Mouse (Mus musculus) hindbrain, embryonic 15.5 days (tissue): ENCODE data around the gene Slc41a1. TPM values are rescaled to one million over a fixed set of nuclear protein-coding genes. Genes with fewer than 3 reads are reported as not detected.
A peak's percentile ranks its signal among the peaks of the same experiment; 100 is the strongest.
"Not testable (repeated sequence)": the region's sequence is repeated elsewhere in the genome, so short reads cannot be mapped to it uniquely, and the experiment has no call there.

ENCODE experiments used
- ATAC-seq: fragments of 200-750 bp; cut with Nextera tagmentation; 2 replicates; pipeline ENCODE4 v1.8.0; 2017; ENCODE audit warnings: low read depth, moderate number of reproducible peaks, moderate TSS enrichment; ENCODE audit not compliant: low FRiP score
- H3K27ac ChIP-seq: fragments of 300-500 bp; sonication (generic); replicated peaks from 2 replicates; pipeline ENCODE4 v1.5.1; 2015; ENCODE audit warnings: mild to moderate bottlenecking, inconsistent platforms
- H3K27me3 ChIP-seq: fragments of 300-500 bp; sonication (generic); 2 replicates; pipeline ENCODE4 v1.6.1; 2015; ENCODE audit warnings: control low read depth, inconsistent platforms
- H3K36me3 ChIP-seq: fragments of 300-500 bp; sonication (generic); 2 replicates; pipeline ENCODE4 v1.6.1; 2015; ENCODE audit warnings: control low read depth, inconsistent platforms
- H3K4me1 ChIP-seq: fragments of 300-500 bp; sonication (generic); replicated peaks from 2 replicates; pipeline ENCODE4 v1.6.1; 2015; ENCODE audit warnings: control low read depth, inconsistent platforms
- H3K4me2 ChIP-seq: fragments of 300-500 bp; sonication (generic); 2 replicates; pipeline ENCODE4 v1.6.1; 2015; ENCODE audit warnings: moderate library complexity, mild to moderate bottlenecking, inconsistent platforms
- H3K4me3 ChIP-seq: fragments of 300-500 bp; sonication (generic); 2 replicates; pipeline ENCODE4 v1.5.1; 2015; ENCODE audit warnings: mild to moderate bottlenecking, inconsistent platforms
- H3K9ac ChIP-seq: fragments of 300-500 bp; sonication (generic); 2 replicates; pipeline ENCODE4 v1.6.1; 2015; ENCODE audit warnings: inconsistent platforms
- H3K9me3 ChIP-seq: fragments of 300-500 bp; sonication (generic); 2 replicates; pipeline ENCODE4 v1.6.1; 2016; ENCODE audit warnings: control low read depth, inconsistent platforms
- WGBS: fragments of 180-500 bp; shearing (Covaris S2); methylation state at CpG from one replicate; pipeline ENCODE4 v1.1.7; 2015; 5-methylcytosine and 5-hydroxymethylcytosine counted together
- polyA plus RNA-seq: library from polyadenylated mRNA; unstranded; fragments of >200 nt; fragmentation: Nextera tagmentation; extraction: Ambion mirVana; gene quantifications from 2 replicates; pipeline ENCODE4 v1.2.1, GENCODE M21; 2015

The Slc41a1 gene
- polyA plus RNA-seq, 1 experiment from 2014 or later = 18.9 TPM

DNA sequence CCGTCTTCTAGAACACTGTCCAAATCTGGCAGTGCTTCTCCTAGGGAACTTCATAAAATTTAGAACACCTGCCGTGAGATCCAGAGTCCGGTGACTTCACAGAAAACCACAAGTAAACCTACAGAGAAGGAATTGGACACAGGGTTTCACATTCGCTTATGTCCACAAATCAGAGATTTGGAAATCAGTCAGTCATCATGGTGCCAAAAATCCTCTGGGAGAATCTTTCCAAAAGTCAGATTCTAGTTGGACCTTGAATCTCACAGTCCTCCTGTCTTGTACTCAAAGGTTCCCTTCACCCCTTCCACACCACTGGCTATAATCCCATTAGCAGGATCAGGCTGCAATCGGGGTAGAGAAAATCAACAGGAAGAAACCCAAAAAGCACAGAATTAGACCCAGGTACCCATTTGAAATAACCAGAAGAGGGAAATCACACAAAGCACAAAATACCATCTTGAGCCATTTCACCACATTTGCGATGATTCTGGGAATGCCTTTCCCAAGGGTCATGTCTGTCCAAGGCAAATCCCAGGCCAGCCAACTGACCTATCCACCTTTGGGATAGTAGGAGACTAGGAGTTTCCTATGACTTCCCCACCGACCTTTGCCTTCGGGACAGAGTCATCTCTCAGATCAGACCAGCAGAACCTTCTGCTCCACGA, 14.5 kb upstream of the Slc41a1 start:
- Histone ChIP-seq H3K27me3 (no peaks in the 10 kb centered on the region), H3K4me1 (no peaks in the 10 kb centered on the region), H3K9ac (no peak overlapping the region), H3K9me3 (no peaks in the 10 kb centered on the region), H3K36me3 (no peaks in the 10 kb centered on the region), H3K27ac (no peak overlapping the region), H3K4me3 (no peak overlapping the region), H3K4me2 (no peak overlapping the region)
- WGBS = 92% methylated on average over 9 of the region's 9 CpGs
- ATAC-seq = no peak

DNA sequence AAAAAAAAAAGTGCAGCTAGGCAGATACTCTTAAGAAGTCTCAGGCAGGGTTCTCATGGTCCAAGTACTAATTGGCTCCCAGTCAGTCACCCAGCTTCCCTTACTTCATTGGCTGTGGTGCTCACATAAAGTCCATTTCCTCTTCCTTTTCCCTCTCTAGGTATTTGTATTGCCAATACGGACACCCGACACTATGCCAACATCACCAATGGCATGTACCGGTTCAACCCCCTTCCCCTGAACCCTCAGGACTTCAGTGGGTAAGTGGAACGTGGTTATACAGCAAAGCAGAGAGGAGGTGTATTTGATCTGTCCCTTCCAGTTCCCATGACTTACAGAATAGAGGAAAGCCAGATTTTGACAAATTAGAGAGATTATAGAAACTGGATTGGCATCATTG, 13.6 kb upstream of the Slc41a1 start:
- no peaks in the 10 kb centered on the region for H3K36me3 ChIP-seq
- H3K4me3 ChIP-seq = no peak overlapping the region
- ATAC-seq = no peak
- H3K27me3 ChIP-seq = no peaks in the 10 kb centered on the region
- no peak overlapping the region for H3K4me2 ChIP-seq
- WGBS = 91% methylated on average over 4 of the region's 4 CpGs
- H3K27ac ChIP-seq = no peak overlapping the region
- no peaks in the 10 kb centered on the region for H3K9me3 ChIP-seq
- no peak overlapping the region for H3K9ac ChIP-seq
- no peaks in the 10 kb centered on the region for H3K4me1 ChIP-seq

DNA sequence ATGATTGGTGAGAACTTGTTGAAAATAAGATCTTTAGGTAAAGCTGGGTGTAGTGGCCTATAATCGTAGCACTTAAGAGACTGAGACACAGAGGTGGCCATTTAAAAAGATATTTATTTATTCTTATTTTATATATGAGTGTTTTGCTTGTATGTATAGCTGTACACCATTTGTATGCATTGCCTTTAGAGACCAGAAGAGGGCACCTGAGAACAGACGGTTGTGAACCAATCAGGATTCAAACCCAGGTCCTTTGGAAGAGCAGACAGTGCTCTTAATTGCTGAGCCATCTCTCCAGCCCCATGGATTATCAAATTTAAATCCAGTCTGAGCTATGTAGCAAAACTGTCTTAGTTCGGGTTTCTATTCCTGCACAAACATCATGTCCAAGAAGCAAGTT, 13.1 kb upstream of the Slc41a1 start:
- H3K27me3 ChIP-seq = no peaks in the 10 kb centered on the region
- H3K4me1 ChIP-seq = no peaks in the 10 kb centered on the region
- no peak for ATAC-seq
- H3K27ac ChIP-seq = no peak overlapping the region
- H3K9ac ChIP-seq = no peak overlapping the region
- no peak overlapping the region for H3K4me3 ChIP-seq
- H3K36me3 ChIP-seq = no peaks in the 10 kb centered on the region
- no peak overlapping the region for H3K4me2 ChIP-seq
- WGBS = 89% methylated on average over 3 of the region's 3 CpGs
- H3K9me3 ChIP-seq = no peaks in the 10 kb centered on the region

DNA sequence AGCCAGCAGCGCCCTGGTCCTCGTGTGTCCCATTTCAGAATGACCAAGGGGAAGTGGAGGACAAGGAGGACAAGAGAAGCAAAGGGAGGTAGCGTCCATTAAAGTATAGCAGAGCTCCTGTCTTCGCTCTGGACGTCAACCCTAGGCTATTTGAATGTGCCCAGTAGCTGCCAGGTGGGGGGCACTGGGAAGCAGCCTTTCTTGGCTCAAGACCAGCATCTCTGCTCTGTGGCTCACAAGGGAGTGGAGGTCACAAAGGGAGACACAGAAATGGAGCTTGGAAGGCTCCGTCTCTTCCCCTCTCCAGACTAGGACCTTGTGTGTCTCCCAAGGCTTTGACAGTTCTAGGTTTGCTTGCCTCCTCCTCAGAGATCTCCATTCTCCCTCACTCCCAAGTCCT, 10.4 kb upstream of the Slc41a1 start:
- no peaks in the 10 kb centered on the region for H3K27me3 ChIP-seq
- ATAC-seq = no peak
- no peaks in the 10 kb centered on the region for H3K4me1 ChIP-seq

GRCm38 (mm10) chr1:131820353-131820752, 6.9 kb upstream of the Slc41a1 start:
- not testable (repeated sequence) for H3K27ac ChIP-seq, H3K9me3 ChIP-seq, ATAC-seq, H3K4me3 ChIP-seq, H3K4me1 ChIP-seq, H3K4me2 ChIP-seq, H3K9ac ChIP-seq, H3K36me3 ChIP-seq, H3K27me3 ChIP-seq
- 70% methylated on average over 9 of the region's 9 CpGs for WGBS

More for the DNA sequence above, 10.4 kb upstream of the Slc41a1 start:
- Histone ChIP-seq H3K36me3 (no peaks in the 10 kb centered on the region), H3K9ac (no peak overlapping the region), H3K27ac (no peak overlapping the region), H3K4me3 (no peak overlapping the region), H3K9me3 (no peaks in the 10 kb centered on the region), H3K4me2 (no peak overlapping the region)
- WGBS = 76% methylated on average over 6 of the region's 6 CpGs

GRCm38 (mm10) chr1:131820887-131821328, 6.4 kb upstream of the Slc41a1 start:
- H3K36me3 ChIP-seq = no peaks in the 10 kb centered on the region
- H3K4me3 ChIP-seq = no peak overlapping the region
- ATAC-seq = no peak
- no peaks in the 10 kb centered on the region for H3K9me3 ChIP-seq
- no peaks in the 10 kb centered on the region for H3K4me1 ChIP-seq
- 68% methylated on average over 10 of the region's 10 CpGs for WGBS
- no peak overlapping the region for H3K27ac ChIP-seq
- H3K9ac ChIP-seq = no peak overlapping the region
- H3K4me2 ChIP-seq = no peak overlapping the region
- H3K27me3 ChIP-seq = no peaks in the 10 kb centered on the region

DNA sequence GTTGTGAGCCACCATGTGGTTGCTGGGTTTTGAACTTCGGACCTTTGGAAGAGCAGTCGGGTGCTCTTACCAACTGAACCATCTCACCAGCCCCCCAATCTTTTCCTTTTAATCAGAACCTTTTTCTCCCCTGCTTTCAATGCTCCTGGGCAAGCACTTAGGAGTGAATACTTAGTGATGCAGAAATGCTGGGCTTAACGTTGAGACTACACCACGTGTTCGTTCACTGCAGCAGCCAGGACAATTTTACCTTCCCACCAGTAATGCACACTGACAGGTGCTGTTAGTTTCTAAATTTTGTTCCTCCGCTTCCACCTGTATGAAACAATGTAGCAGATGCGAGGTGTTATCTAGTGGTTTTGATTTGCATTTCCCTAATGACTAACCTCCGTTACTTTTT, 5.0 kb upstream of the Slc41a1 start:
- Histone ChIP-seq H3K27me3 (no peaks in the 10 kb centered on the region), H3K4me3 (no peak overlapping the region), H3K4me2 (no peak overlapping the region), H3K9ac (no peak overlapping the region), H3K9me3 (no peaks in the 10 kb centered on the region), H3K27ac (no peak overlapping the region), H3K36me3 (no peaks in the 10 kb centered on the region), H3K4me1 (no peaks in the 10 kb centered on the region; the same call in 1 of the 2 replicates)
- no peak for ATAC-seq
- WGBS = 72% methylated on average over 8 of the region's 8 CpGs

DNA sequence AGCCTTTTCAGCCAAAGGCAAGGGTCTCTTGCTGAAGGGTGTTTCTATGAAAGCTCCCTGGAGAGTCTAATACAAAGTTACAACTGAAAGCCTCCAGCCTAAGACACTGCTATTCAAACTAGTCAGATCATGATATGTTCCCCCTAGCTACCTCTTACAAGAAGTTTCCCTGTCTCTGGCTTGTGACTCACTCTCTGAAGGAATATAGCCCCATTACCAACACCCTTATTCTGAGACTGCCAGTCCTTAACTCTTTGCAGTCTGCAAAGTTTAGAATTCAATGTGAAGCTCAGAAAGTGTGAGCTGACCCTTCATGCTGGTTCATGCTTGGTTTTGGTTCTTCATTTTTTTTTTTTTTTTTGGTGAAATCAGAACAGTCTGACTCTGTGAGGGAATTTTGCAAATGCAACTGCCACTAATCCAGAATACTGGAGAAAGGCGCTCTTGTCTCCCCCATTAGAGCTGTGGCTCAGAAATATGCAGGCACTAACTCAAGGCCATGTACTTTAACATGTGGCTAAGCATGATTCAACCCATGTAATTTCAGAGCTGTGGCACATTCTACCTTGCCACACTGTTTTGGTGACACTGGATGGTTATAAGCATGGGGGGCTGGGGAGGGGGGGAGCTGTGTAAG, 4.3 kb upstream of the Slc41a1 start:
- Histone ChIP-seq H3K36me3 (no peaks in the 10 kb centered on the region), H3K27me3 (no peaks in the 10 kb centered on the region), H3K4me3 (no peak overlapping the region), H3K4me2 (no peak overlapping the region), H3K9ac (no peak overlapping the region), H3K9me3 (no peaks in the 10 kb centered on the region), H3K4me1 (no peaks in the 10 kb centered on the region; the same call in 1 of the 2 replicates), H3K27ac (no peak overlapping the region)
- no peak for ATAC-seq
- WGBS = 97% methylated on average over 1 of the region's 1 CpGs

- no peak overlapping the region for H3K27ac ChIP-seq
- H3K36me3 ChIP-seq = no peaks in the 10 kb centered on the region
- H3K4me2 ChIP-seq = no peak overlapping the region
- peaks cover 3% of the 10 kb centered on the region for H3K4me1 ChIP-seq
- ATAC-seq = no peak
- H3K9me3 ChIP-seq = no peaks in the 10 kb centered on the region
- H3K4me3 ChIP-seq = no peak overlapping the region
- no peaks in the 10 kb centered on the region for H3K27me3 ChIP-seq
- no peak overlapping the region for H3K9ac ChIP-seq
- 68% methylated on average over 5 of the region's 5 CpGs for WGBS
Observed at GRCm38 (mm10) chr1:131823563-131823962, 3.7 kb upstream of the Slc41a1 start.

DNA sequence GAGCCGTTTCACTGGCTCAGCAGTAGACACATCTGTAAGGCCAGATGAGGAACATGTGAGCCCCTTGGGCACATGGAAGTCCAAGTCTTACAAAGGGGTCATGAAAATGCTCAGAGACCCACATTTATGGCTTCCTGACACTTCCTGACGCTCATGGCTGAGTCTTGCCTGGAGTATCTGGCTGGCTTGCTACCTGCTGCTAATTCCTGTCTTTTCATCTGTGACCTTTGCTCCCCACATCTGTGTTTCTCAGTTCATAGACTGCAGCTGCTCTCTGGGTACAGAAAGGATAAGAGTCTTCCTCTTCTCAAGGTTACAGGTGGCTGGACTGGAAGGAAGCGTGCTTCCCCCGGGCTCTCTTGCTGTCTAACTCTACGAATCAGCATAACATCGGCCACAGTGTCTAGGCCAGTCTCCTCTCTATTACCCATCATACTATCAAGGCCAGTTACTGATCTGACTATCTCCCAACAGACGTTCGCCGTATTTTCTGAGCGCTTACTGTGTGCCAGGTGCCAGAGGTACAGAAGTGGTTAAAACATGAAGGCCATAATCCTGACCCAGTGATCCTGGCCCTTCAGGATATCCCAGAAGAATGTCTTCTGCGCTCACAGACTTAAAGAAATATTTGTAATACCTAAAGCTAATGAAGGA, 2.6 kb upstream of the Slc41a1 start:
- no peaks in the 10 kb centered on the region for H3K27me3 ChIP-seq
- H3K36me3 ChIP-seq = no peaks in the 10 kb centered on the region
- H3K4me2 ChIP-seq = no peak overlapping the region
- no peaks in the 10 kb centered on the region for H3K9me3 ChIP-seq
- 92% methylated on average over 11 of the region's 11 CpGs for WGBS
- no peak overlapping the region for H3K9ac ChIP-seq
- H3K27ac ChIP-seq = no peak overlapping the region
- no peak overlapping the region for H3K4me3 ChIP-seq
- no peak for ATAC-seq
- H3K4me1 ChIP-seq = peaks cover 13% of the 10 kb centered on the region

DNA sequence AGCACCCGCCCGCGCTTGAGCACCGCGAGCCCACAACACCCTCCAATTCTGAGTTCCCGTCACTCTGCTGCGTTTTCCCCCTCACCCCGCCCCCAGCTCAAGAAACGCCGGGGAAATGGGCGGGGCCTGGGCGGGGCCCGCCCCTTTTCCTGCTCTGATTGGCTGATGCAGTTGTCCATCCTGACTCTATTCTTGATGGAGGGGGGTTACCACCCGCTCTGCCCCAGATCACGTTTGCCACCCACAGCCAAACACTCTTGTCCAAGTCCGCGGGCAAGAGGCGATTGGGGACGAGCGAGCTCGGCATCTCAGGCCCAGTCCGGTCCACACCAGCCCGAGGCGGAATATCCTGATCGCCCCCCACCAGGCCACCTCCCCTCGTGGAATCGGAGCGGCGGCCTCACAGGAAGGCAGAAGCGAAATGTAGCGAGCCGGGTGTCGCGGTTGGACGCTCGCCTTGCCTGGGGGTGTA, 530 bp downstream of the Slc41a1 start:
- Histone ChIP-seq H3K4me1 (peaks cover 45% of the 10 kb centered on the region), H3K9ac (peak overlapping the region; percentile 89), H3K27me3 (no peaks in the 10 kb centered on the region), H3K27ac (peak overlapping the region; percentile 89), H3K36me3 (no peaks in the 10 kb centered on the region), H3K4me2 (peak overlapping the region; percentile 64), H3K9me3 (no peaks in the 10 kb centered on the region), H3K4me3 (peak overlapping the region; percentile 91)
- WGBS = 0% methylated on average over 36 of the region's 36 CpGs
- ATAC-seq = peak; percentile 96
